Mouse (Mus musculus): ENCODE measurements around the gene Olfr414.

- TF ChIP-seq POLR2A (IDR thresholded peaks at IDR 0.05; ENCODE audit: borderline replicate concordance, control insufficient read depth, low read depth, low read length) (no peak), CTCF (IDR thresholded peaks at IDR 0.05; ENCODE audit: control insufficient read depth, insufficient read depth, low read length) (no peak)
These were observed 41.5 kb downstream of the Olfr414 start for GRCm38 (mm10) chr1:174465385-174465784.
